Mouse (Mus musculus): ENCODE results near the gene Hcls1.

DNA sequence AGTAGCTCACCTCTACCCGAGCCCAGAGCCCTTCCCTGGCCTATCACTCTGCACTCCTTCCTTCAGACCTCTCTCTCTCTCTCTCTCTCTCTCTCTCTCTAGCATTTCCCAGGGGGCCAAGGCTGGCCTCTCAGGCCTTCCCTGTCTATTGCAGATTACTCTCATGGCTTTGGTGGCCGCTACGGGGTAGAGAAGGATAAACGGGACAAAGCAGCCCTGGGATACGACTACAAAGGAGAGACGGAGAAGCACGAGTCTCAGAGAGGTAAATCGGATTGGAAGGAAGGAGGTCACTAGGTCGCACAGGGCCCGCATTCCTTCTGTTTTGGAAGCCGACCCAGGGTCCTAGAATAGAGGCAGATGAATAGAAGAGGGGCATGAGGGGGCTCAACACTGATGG is 20.3 kb downstream of the Hcls1 start:
- TF ChIP-seq GATA1 (IDR thresholded peaks at IDR 0.05; ENCODE audit: low read length) (no peak), TAL1 (IDR thresholded peaks at IDR 0.05; ENCODE audit: low read length) (no peak)

Data from erythroblast, embryonic 14.5 days (primary cell).